Mouse (Mus musculus): ENCODE measurements around the gene 2610028H24Rik. TPM values are rescaled to one million over a fixed set of nuclear protein-coding genes. Genes with fewer than 3 reads are reported as not detected.

The 2610028H24Rik gene
- polyA plus RNA-seq, 2 experiments, result not detected

GRCm38 (mm10) chr10:76468203-76469162, 19.6 kb downstream of the 2610028H24Rik start, which contains the start of the genes Mcm3ap and Ybey:
TSS of gene Mcm3ap (plus strand) at chr10:76468927.
TSS of gene Ybey (minus strand) at chr10:76469114.
- 0 out of 2 replicates have a peak, but pooled peaks have one; percentile 62 for TF ChIP-seq POLR2A (IDR thresholded peaks at IDR 0.05; ENCODE audit: borderline replicate concordance, extremely low read depth, insufficient read depth, insufficient read length)
- DNase-seq (ENCODE audit: low spot score) (peak; percentile 90), ATAC-seq (ENCODE audit: low FRiP score, low read depth) (peak; percentile 96)
- Histone ChIP-seq H3K27ac (replicated peaks; ENCODE audit: low read depth, low read length) (peak within 1 kb of the TSS; percentile 80), H3K4me2 (replicated peaks; ENCODE audit: low read depth, low read length, severe bottlenecking) (peak within 1 kb of the TSS; percentile 50), H3K36me3 (ENCODE audit: control insufficient read depth, insufficient read depth, low read length) (peaks cover 34% of the 10 kb centered on the region), H3K27me3 (ENCODE audit: control insufficient read depth, insufficient read depth, low read length) (no peaks in the 10 kb centered on the region), H3K4me3 (replicated peaks; ENCODE audit: low read length) (peak within 1 kb of the TSS; percentile 69), H3K4me1 (ENCODE audit: control insufficient read depth, insufficient read depth, low read length) (no peaks in the 10 kb centered on the region), H3K9ac (ENCODE audit: low read depth, low read length, severe bottlenecking) (peak within 1 kb of the TSS; percentile 83), H3K9me3 (ENCODE audit: control insufficient read depth, low read length) (no peaks in the 10 kb centered on the region)
- 2% methylated on average over 48 of the region's 55 CpGs for WGBS

GRCm38 (mm10) chr10:76473759-76474158, 24.9 kb downstream of the 2610028H24Rik start:
- H3K4me1 ChIP-seq (ENCODE audit: control insufficient read depth, insufficient read depth, low read length), result no peaks in the 10 kb centered on the region
- H3K27me3 ChIP-seq (ENCODE audit: control insufficient read depth, insufficient read depth, low read length), result no peaks in the 10 kb centered on the region
- DNase-seq (ENCODE audit: low spot score) (no peak), ATAC-seq (ENCODE audit: low FRiP score, low read depth) (no peak)
- no peak overlapping the region for H3K27ac ChIP-seq (replicated peaks; ENCODE audit: low read depth, low read length)
- H3K4me2 ChIP-seq (replicated peaks; ENCODE audit: low read depth, low read length, severe bottlenecking), result no peak overlapping the region
- H3K4me3 ChIP-seq (replicated peaks; ENCODE audit: low read length), result no peak overlapping the region
- H3K36me3 ChIP-seq (ENCODE audit: control insufficient read depth, insufficient read depth, low read length), result peaks cover 81% of the 10 kb centered on the region
- 93% methylated on average over 5 of the region's 5 CpGs for WGBS
- H3K9me3 ChIP-seq (ENCODE audit: control insufficient read depth, low read length), result no peaks in the 10 kb centered on the region
- no peak overlapping the region for H3K9ac ChIP-seq (ENCODE audit: low read depth, low read length, severe bottlenecking)
- TF ChIP-seq POLR2A (IDR thresholded peaks at IDR 0.05; ENCODE audit: borderline replicate concordance, extremely low read depth, insufficient read depth, insufficient read length), result no peak

GRCm38 (mm10) chr10:76480851-76481250, 32.0 kb downstream of the 2610028H24Rik start:
- ATAC-seq (ENCODE audit: low FRiP score, low read depth) (no peak), DNase-seq (ENCODE audit: low spot score) (no peak)
- Histone ChIP-seq H3K27ac (replicated peaks; ENCODE audit: low read depth, low read length) (no peak overlapping the region), H3K4me1 (ENCODE audit: control insufficient read depth, insufficient read depth, low read length) (no peaks in the 10 kb centered on the region), H3K9ac (ENCODE audit: low read depth, low read length, severe bottlenecking) (no peak overlapping the region), H3K36me3 (ENCODE audit: control insufficient read depth, insufficient read depth, low read length) (peaks cover 96% of the 10 kb centered on the region), H3K27me3 (ENCODE audit: control insufficient read depth, insufficient read depth, low read length) (no peaks in the 10 kb centered on the region), H3K4me3 (replicated peaks; ENCODE audit: low read length) (no peak overlapping the region), H3K4me2 (replicated peaks; ENCODE audit: low read depth, low read length, severe bottlenecking) (no peak overlapping the region), H3K9me3 (ENCODE audit: control insufficient read depth, low read length) (no peaks in the 10 kb centered on the region)
- 92% methylated on average over 13 of the region's 13 CpGs for WGBS
- no peak for TF ChIP-seq POLR2A (IDR thresholded peaks at IDR 0.05; ENCODE audit: borderline replicate concordance, extremely low read depth, insufficient read depth, insufficient read length)

- 93% methylated on average over 6 of the region's 6 CpGs for WGBS
- no peak for DNase-seq (ENCODE audit: low spot score)
- no peaks in the 10 kb centered on the region for H3K9me3 ChIP-seq (ENCODE audit: control insufficient read depth, low read length)
- no peak overlapping the region for H3K4me3 ChIP-seq (replicated peaks; ENCODE audit: low read length)
- no peak for ATAC-seq (ENCODE audit: low FRiP score, low read depth)
- TF ChIP-seq POLR2A (IDR thresholded peaks at IDR 0.05; ENCODE audit: borderline replicate concordance, extremely low read depth, insufficient read depth, insufficient read length), result no peak
- peaks cover 95% of the 10 kb centered on the region for H3K36me3 ChIP-seq (ENCODE audit: control insufficient read depth, insufficient read depth, low read length)
- no peak overlapping the region for H3K9ac ChIP-seq (ENCODE audit: low read depth, low read length, severe bottlenecking)
- no peak overlapping the region for H3K4me2 ChIP-seq (replicated peaks; ENCODE audit: low read depth, low read length, severe bottlenecking)
- H3K27ac ChIP-seq (replicated peaks; ENCODE audit: low read depth, low read length), result no peak overlapping the region
- no peaks in the 10 kb centered on the region for H3K27me3 ChIP-seq (ENCODE audit: control insufficient read depth, insufficient read depth, low read length)
- H3K4me1 ChIP-seq (ENCODE audit: control insufficient read depth, insufficient read depth, low read length), result no peaks in the 10 kb centered on the region
Measured at GRCm38 (mm10) chr10:76481480-76481879, 32.6 kb downstream of the 2610028H24Rik start.

GRCm38 (mm10) chr10:76486302-76486701, 37.4 kb downstream of the 2610028H24Rik start:
- Histone ChIP-seq H3K9ac (ENCODE audit: low read depth, low read length, severe bottlenecking) (no peak overlapping the region), H3K9me3 (ENCODE audit: control insufficient read depth, low read length) (no peaks in the 10 kb centered on the region), H3K27me3 (ENCODE audit: control insufficient read depth, insufficient read depth, low read length) (no peaks in the 10 kb centered on the region), H3K36me3 (ENCODE audit: control insufficient read depth, insufficient read depth, low read length) (peaks cover 96% of the 10 kb centered on the region), H3K4me1 (ENCODE audit: control insufficient read depth, insufficient read depth, low read length) (no peaks in the 10 kb centered on the region), H3K4me3 (replicated peaks; ENCODE audit: low read length) (no peak overlapping the region), H3K27ac (replicated peaks; ENCODE audit: low read depth, low read length) (no peak overlapping the region), H3K4me2 (replicated peaks; ENCODE audit: low read depth, low read length, severe bottlenecking) (no peak overlapping the region)
- DNase-seq (ENCODE audit: low spot score) (no peak), ATAC-seq (ENCODE audit: low FRiP score, low read depth) (no peak)
- 100% methylated on average over 2 of the region's 2 CpGs for WGBS
- TF ChIP-seq POLR2A (IDR thresholded peaks at IDR 0.05; ENCODE audit: borderline replicate concordance, extremely low read depth, insufficient read depth, insufficient read length), result no peak

Data from limb, embryonic 14.5 days (tissue).